9 mouse cellular contexts compared by ENCODE assay signal in the genomic region with DNA sequence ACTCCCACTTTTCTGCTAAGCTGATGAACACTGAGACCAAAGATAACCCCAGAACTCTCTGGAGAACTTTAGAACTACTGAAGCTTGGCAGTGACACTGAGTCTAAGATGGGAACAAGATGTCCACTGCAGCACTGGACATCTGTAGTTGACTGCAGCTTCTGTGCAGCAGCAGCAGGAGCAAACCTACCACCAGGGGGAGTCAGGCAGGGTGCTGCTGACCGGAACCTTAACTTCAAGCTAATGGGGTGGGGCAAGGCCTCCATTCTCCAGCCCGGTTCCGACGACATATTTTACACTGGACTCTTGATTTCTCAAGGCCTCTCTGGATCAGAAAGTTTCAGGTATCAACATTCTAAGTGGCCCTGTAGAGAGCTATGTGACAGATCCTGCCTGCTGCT. TPM values are rescaled to one million over a fixed set of nuclear protein-coding genes. Genes with fewer than 3 reads are reported as not detected.
A peak's percentile ranks its signal among the peaks of the same experiment; 100 is the strongest.
DNase-seq lines count a peak whose midpoint lies in the region; ATAC-seq and TF ChIP-seq lines count a peak whose summit lies in the region.
"Had no signal": no experiment of that assay in that cellular context is flagged by ENCODE, and none has a peak within 500 bp of the region (broad histone marks: within the 10 kb centered on the region; RNA-seq: fewer than 3 reads in every experiment).

No protein-coding gene starts in this region.

- no peak for ATAC-seq in forebrain, embryonic 11.5 days (replicated peaks; ENCODE audit: low FRiP score)
- no peak for ATAC-seq in forebrain, embryonic 16.5 days
- ATAC-seq in neural tube, embryonic 15.5 days (ENCODE audit: low FRiP score): no peak
- no peak for ATAC-seq in lung, postnatal 0 days
- ATAC-seq in inflammation-experienced regulatory T-cells, adult 6 months: no peak

- peak; percentile 87 for TF ChIP-seq CTCF in lung, postnatal 0 days (IDR thresholded peaks at IDR 0.05)

- peaks cover 6% of the 10 kb centered on the region for H3K4me1 ChIP-seq in forebrain, embryonic 11.5 days (replicated peaks; ENCODE audit: control insufficient read depth, insufficient read depth, low read length)
- peaks cover 34% of the 10 kb centered on the region for H3K4me1 ChIP-seq in forebrain, embryonic 16.5 days (replicated peaks; ENCODE audit: control insufficient read depth, insufficient read depth, low read length)
- peaks cover 47% of the 10 kb centered on the region for H3K4me1 ChIP-seq in neural tube, embryonic 15.5 days
- peaks cover 23% of the 10 kb centered on the region; the same call in 1 of the 2 replicates for H3K4me1 ChIP-seq in lung, postnatal 0 days (ENCODE audit: insufficient read depth, low read depth, low read length)

- H3K9ac ChIP-seq in forebrain, embryonic 11.5 days (ENCODE audit: low read length): no peak overlapping the region
- no peak overlapping the region for H3K9ac ChIP-seq in forebrain, embryonic 16.5 days (replicated peaks; ENCODE audit: low read depth, low read length)
- no peak overlapping the region for H3K9ac ChIP-seq in neural tube, embryonic 15.5 days (replicated peaks)
- H3K9ac ChIP-seq in lung, postnatal 0 days (replicated peaks; ENCODE audit: low read depth): no peak overlapping the region
- H3K9ac ChIP-seq: hindbrain, embryonic 15.5 days had no signal

- no peak overlapping the region for H3K27ac ChIP-seq in forebrain, embryonic 11.5 days (ENCODE audit: low read depth, low read length)
- H3K27ac ChIP-seq in forebrain, embryonic 16.5 days (ENCODE audit: low read length): no peak overlapping the region
- no peak overlapping the region for H3K27ac ChIP-seq in neural tube, embryonic 15.5 days (replicated peaks)
- H3K27ac ChIP-seq in lung, postnatal 0 days (ENCODE audit: low read length): no peak overlapping the region
- H3K27ac ChIP-seq: hindbrain, embryonic 15.5 days had no signal

- H3K4me2 ChIP-seq in forebrain, embryonic 11.5 days (ENCODE audit: low read depth, low read length, severe bottlenecking): no peak overlapping the region
- H3K4me2 ChIP-seq in forebrain, embryonic 16.5 days (ENCODE audit: low read length): no peak overlapping the region
- no peak overlapping the region for H3K4me2 ChIP-seq in neural tube, embryonic 15.5 days
- no peak overlapping the region for H3K4me2 ChIP-seq in lung, postnatal 0 days (replicated peaks; ENCODE audit: low read depth, low read length)
- H3K4me2 ChIP-seq: hindbrain, embryonic 15.5 days had no signal

- H3K4me3 ChIP-seq in forebrain, embryonic 11.5 days (ENCODE audit: low read depth, low read length): no peak overlapping the region
- H3K4me3 ChIP-seq in forebrain, embryonic 16.5 days (replicated peaks; ENCODE audit: low read length): no peak overlapping the region
- no peak overlapping the region for H3K4me3 ChIP-seq in neural tube, embryonic 15.5 days (replicated peaks)
- no peak overlapping the region for H3K4me3 ChIP-seq in lung, postnatal 0 days (ENCODE audit: low read depth, low read length)
- H3K4me3 ChIP-seq: hindbrain, embryonic 15.5 days had no signal

- TF ChIP-seq EP300 in lung, postnatal 0 days (IDR thresholded peaks at IDR 0.05): no peak

- WGBS in forebrain, embryonic 11.5 days: 68% methylated on average over 4 of the region's 4 CpGs
- 51% methylated on average over 4 of the region's 4 CpGs for WGBS in forebrain, embryonic 16.5 days
- 65% methylated on average over 4 of the region's 4 CpGs for WGBS in neural tube, embryonic 15.5 days
- 29% methylated on average over 4 of the region's 4 CpGs for WGBS in lung, postnatal 0 days

- no peaks in the 10 kb centered on the region for H3K9me3 ChIP-seq in forebrain, embryonic 11.5 days (ENCODE audit: control insufficient read depth, low read length)
- H3K9me3 ChIP-seq in forebrain, embryonic 16.5 days (ENCODE audit: control insufficient read depth, low read length): no peaks in the 10 kb centered on the region
- no peaks in the 10 kb centered on the region for H3K9me3 ChIP-seq in neural tube, embryonic 15.5 days (replicated peaks)
- no peaks in the 10 kb centered on the region for H3K9me3 ChIP-seq in lung, postnatal 0 days (ENCODE audit: low read length)
- H3K9me3 ChIP-seq: hindbrain, embryonic 15.5 days had no signal

- peaks cover 6% of the 10 kb centered on the region; the same call in 1 of the 2 replicates for H3K36me3 ChIP-seq in forebrain, embryonic 11.5 days (ENCODE audit: control insufficient read depth, insufficient read depth, low read length)
- peaks cover 20% of the 10 kb centered on the region for H3K36me3 ChIP-seq in forebrain, embryonic 16.5 days (ENCODE audit: control insufficient read depth, insufficient read depth)
- H3K36me3 ChIP-seq in neural tube, embryonic 15.5 days: peaks cover 44% of the 10 kb centered on the region
- 0 out of 2 replicates have a peak, but pooled peaks cover 4% of the 10 kb centered on the region for H3K36me3 ChIP-seq in lung, postnatal 0 days (ENCODE audit: insufficient read depth, low read length)

- peak; percentile 57 for DNase-seq in forebrain, embryonic 11.5 days (ENCODE audit: low spot score)
- peak; percentile 39 for DNase-seq in neural tube, embryonic 10.5 days (ENCODE audit: extremely low spot score, low spot score)
- DNase-seq in embryo, embryonic 10.5 days (ENCODE audit: low spot score): peak; percentile 61
- peak; percentile 82 for DNase-seq in lung, postnatal 0 days (ENCODE audit: low spot score)
- DNase-seq in layer of hippocampus, postnatal 36 days: no peak

- no peaks in the 10 kb centered on the region for H3K27me3 ChIP-seq in forebrain, embryonic 11.5 days (ENCODE audit: control insufficient read depth, insufficient read depth, low read length)
- H3K27me3 ChIP-seq in forebrain, embryonic 16.5 days (replicated peaks; ENCODE audit: control insufficient read depth, insufficient read depth, low read length): no peaks in the 10 kb centered on the region
- H3K27me3 ChIP-seq in neural tube, embryonic 15.5 days (replicated peaks): no peaks in the 10 kb centered on the region
- H3K27me3 ChIP-seq in lung, postnatal 0 days (replicated peaks; ENCODE audit: insufficient read depth, low read length): no peaks in the 10 kb centered on the region
- H3K27me3 ChIP-seq: hindbrain, embryonic 15.5 days had no signal

RNA-seq across cellular contexts. Expression of a gene that starts 3.4 kb away (rescaled TPM):
- 112 and 120 TPM in 2 replicates for polyA plus RNA-seq in forebrain, embryonic 11.5 days (2014; fragmentation: Nextera tagmentation; extraction: Ambion mirVana)
- 177 and 180 TPM in 2 replicates for polyA plus RNA-seq in forebrain, embryonic 16.5 days (2015; fragmentation: Nextera tagmentation; extraction: Ambion mirVana)
- polyA plus RNA-seq in neural tube, embryonic 15.5 days (2015; fragmentation: Nextera tagmentation; extraction: Ambion mirVana): 95.7 and 108 TPM in 2 replicates
- polyA plus RNA-seq in lung, postnatal 0 days (2015; fragmentation: Nextera tagmentation; extraction: Ambion mirVana): 32.6 and 33.8 TPM in 2 replicates
- 10 to 100 TPM; 47.8 to 52.6 TPM for total RNA-seq in layer of hippocampus, postnatal 36 days (2021)
- polyA plus RNA-seq in inflammation-experienced regulatory T-cells, adult 6 months (2017; shearing (Covaris generic)): 10 to 100 TPM; 10.2 to 16.7 (median 11.1) TPM

RNA-seq across cellular contexts. Expression of a gene that starts 3.5 kb away (rescaled TPM):
- 647 and 668 TPM in 2 replicates for polyA plus RNA-seq in forebrain, embryonic 11.5 days (2014; fragmentation: Nextera tagmentation; extraction: Ambion mirVana)
- 494 and 501 TPM in 2 replicates for polyA plus RNA-seq in forebrain, embryonic 16.5 days (2015; fragmentation: Nextera tagmentation; extraction: Ambion mirVana)
- 385 and 446 TPM in 2 replicates for polyA plus RNA-seq in neural tube, embryonic 15.5 days (2015; fragmentation: Nextera tagmentation; extraction: Ambion mirVana)
- 380 and 417 TPM in 2 replicates for polyA plus RNA-seq in lung, postnatal 0 days (2015; fragmentation: Nextera tagmentation; extraction: Ambion mirVana)
- total RNA-seq in layer of hippocampus, postnatal 36 days (2021): 100 to 1,000 TPM; 242 to 247 TPM
- polyA plus RNA-seq in inflammation-experienced regulatory T-cells, adult 6 months (2017; shearing (Covaris generic)): 1,000 to 10,000 TPM in 1 of 3 experiments, 100 to 1,000 TPM in 2; 540 to 1,152 (median 653) TPM

RNA-seq across cellular contexts. Expression of a gene that starts 4.4 kb away (rescaled TPM):
- polyA plus RNA-seq in forebrain, embryonic 11.5 days (2014; fragmentation: Nextera tagmentation; extraction: Ambion mirVana): 15.6 and 15.7 TPM in 2 replicates
- 29.1 and 32.1 TPM in 2 replicates for polyA plus RNA-seq in forebrain, embryonic 16.5 days (2015; fragmentation: Nextera tagmentation; extraction: Ambion mirVana)
- polyA plus RNA-seq in neural tube, embryonic 15.5 days (2015; fragmentation: Nextera tagmentation; extraction: Ambion mirVana): 29.4 and 32.2 TPM in 2 replicates
- 11.8 and 13.5 TPM in 2 replicates for polyA plus RNA-seq in lung, postnatal 0 days (2015; fragmentation: Nextera tagmentation; extraction: Ambion mirVana)
- total RNA-seq in layer of hippocampus, postnatal 36 days (2021): 10 to 100 TPM; 24.5 to 25.6 TPM
- polyA plus RNA-seq in inflammation-experienced regulatory T-cells, adult 6 months (2017; shearing (Covaris generic)): 10 to 100 TPM; 23.0 to 39.2 (median 33.5) TPM

RNA-seq across cellular contexts. Expression of a gene that starts 9.1 kb away (rescaled TPM):
- 43.6 and 44.5 TPM in 2 replicates for polyA plus RNA-seq in forebrain, embryonic 11.5 days (2014; fragmentation: Nextera tagmentation; extraction: Ambion mirVana)
- 59.7 and 62.0 TPM in 2 replicates for polyA plus RNA-seq in forebrain, embryonic 16.5 days (2015; fragmentation: Nextera tagmentation; extraction: Ambion mirVana)
- polyA plus RNA-seq in neural tube, embryonic 15.5 days (2015; fragmentation: Nextera tagmentation; extraction: Ambion mirVana): 56.6 and 58.4 TPM in 2 replicates
- polyA plus RNA-seq in lung, postnatal 0 days (2015; fragmentation: Nextera tagmentation; extraction: Ambion mirVana): 23.0 and 23.8 TPM in 2 replicates
- total RNA-seq in layer of hippocampus, postnatal 36 days (2021): 10 to 100 TPM; 34.4 to 34.5 TPM
- polyA plus RNA-seq in inflammation-experienced regulatory T-cells, adult 6 months (2017; shearing (Covaris generic)): 10 to 100 TPM; 31.8 to 57.2 (median 52.2) TPM

RNA-seq across cellular contexts. Expression of a gene that starts 9.2 kb away (rescaled TPM):
- polyA plus RNA-seq in forebrain, embryonic 11.5 days (2014; fragmentation: Nextera tagmentation; extraction: Ambion mirVana): 44.1 and 44.6 TPM in 2 replicates
- polyA plus RNA-seq in forebrain, embryonic 16.5 days (2015; fragmentation: Nextera tagmentation; extraction: Ambion mirVana): 69.9 and 82.1 TPM in 2 replicates
- polyA plus RNA-seq in neural tube, embryonic 15.5 days (2015; fragmentation: Nextera tagmentation; extraction: Ambion mirVana): 89.2 and 97.5 TPM in 2 replicates
- 59.6 and 59.7 TPM in 2 replicates for polyA plus RNA-seq in lung, postnatal 0 days (2015; fragmentation: Nextera tagmentation; extraction: Ambion mirVana)
- 10 to 100 TPM; 93.3 to 97.0 TPM for total RNA-seq in layer of hippocampus, postnatal 36 days (2021)
- polyA plus RNA-seq in inflammation-experienced regulatory T-cells, adult 6 months (2017; shearing (Covaris generic)): 100 to 1,000 TPM; 110 to 139 (median 122) TPM

Comparison
In these comparisons a context has a peak if more than half of its experiments do, and no peak if none do; other contexts are left out.
1. DNase-seq: peak in forebrain, embryonic 11.5 days (single experiment), neural tube, embryonic 10.5 days (single experiment), embryo, embryonic 10.5 days (single experiment) and lung, postnatal 0 days (single experiment); none in layer of hippocampus, postnatal 36 days (0 of 2).